14 mouse cellular contexts compared by ENCODE assay signal in the genomic region with DNA sequence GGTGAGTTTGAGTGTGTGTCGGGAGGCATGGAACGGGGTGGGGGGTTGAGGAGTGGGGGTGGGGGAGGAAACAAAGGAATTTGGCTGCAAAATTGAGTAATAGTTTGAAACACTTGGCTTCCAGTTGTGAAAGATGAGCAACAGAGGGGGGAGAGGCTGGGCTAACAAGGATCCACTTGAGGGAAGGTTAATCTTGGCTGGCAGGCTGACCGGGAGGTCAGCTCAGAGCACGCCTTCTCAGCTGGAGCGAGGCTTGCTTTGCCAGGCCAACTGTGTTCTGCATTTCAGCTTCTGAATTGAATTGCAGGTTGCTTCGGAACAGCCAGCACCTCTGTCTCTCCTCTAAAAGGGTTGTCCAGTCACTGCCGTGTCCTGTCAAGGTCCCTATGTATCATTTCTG. TPM values are rescaled to one million over a fixed set of nuclear protein-coding genes. Genes with fewer than 3 reads are reported as not detected.
DNase-seq lines count a peak whose midpoint lies in the region; ATAC-seq and TF ChIP-seq lines count a peak whose summit lies in the region.
"Had no signal": no experiment of that assay in that cellular context is flagged by ENCODE, and none has a peak within 500 bp of the region (broad histone marks: within the 10 kb centered on the region; RNA-seq: fewer than 3 reads in every experiment).

No protein-coding gene starts in this region.

- H3K36me3 ChIP-seq in neural tube, embryonic 13.5 days = no peaks in the 10 kb centered on the region
- H3K36me3 ChIP-seq: forebrain, embryonic 15.5 days; heart, embryonic 13.5 days had no signal

- DNase-seq in gastrocnemius, postnatal 14 days = peak; percentile 51
- DNase-seq in gastrocnemius, adult 18-20 months (ENCODE audit: low spot score) = no peak
- DNase-seq in lung, postnatal 36 days = peak; percentile 10
- DNase-seq in lung, postnatal 14 days = no peak
- no peak for DNase-seq in left cerebral cortex, postnatal 25 days (ENCODE audit: low spot score in 2 of 2)
- no peak for DNase-seq in cerebellum, adult 18-20 months
- DNase-seq: kidney, adult 8-10 months; right cerebral cortex, adult 18-20 months had no signal

- no peak for TF ChIP-seq POLR2A in embryonic fibroblast, embryonic 13.5 days (IDR thresholded peaks at IDR 0.05; ENCODE audit: low read depth, low read length)

- peak overlapping the region; percentile 16; the same call in 1 of the 2 replicates for H3K27ac ChIP-seq in embryonic fibroblast, embryonic 13.5 days (ENCODE audit: insufficient read depth, low read length)
- 0 out of 2 replicates have a peak overlapping the region, but pooled peaks have one; percentile 1 for H3K27ac ChIP-seq in neural tube, embryonic 13.5 days (replicated peaks)
- H3K27ac ChIP-seq: forebrain, embryonic 15.5 days; heart, embryonic 13.5 days had no signal

- 16% methylated on average over 7 of the region's 7 CpGs for WGBS in neural tube, embryonic 13.5 days

- H3K27me3 ChIP-seq in neural tube, embryonic 13.5 days = peaks cover 29% of the 10 kb centered on the region

- H3K9me3 ChIP-seq in neural tube, embryonic 13.5 days = no peaks in the 10 kb centered on the region
- H3K9me3 ChIP-seq: forebrain, embryonic 15.5 days; heart, embryonic 13.5 days had no signal

- H3K4me2 ChIP-seq in neural tube, embryonic 13.5 days = no peak overlapping the region
- H3K4me2 ChIP-seq: forebrain, embryonic 15.5 days; heart, embryonic 13.5 days had no signal

- intact Hi-C loops in gastrocnemius, postnatal 14 days (cut with DNase I; ENCODE audit: low total_unique reads) = no loop called here
- intact Hi-C loops in left cerebral cortex, postnatal 25 days (cut with DNase I) = no loop called here

- H3K4me1 ChIP-seq in embryonic fibroblast, embryonic 13.5 days (ENCODE audit: control insufficient read depth, insufficient read depth, low read length) = 0 out of 2 replicates have a peak, but pooled peaks cover 3% of the 10 kb centered on the region
- H3K4me1 ChIP-seq in neural tube, embryonic 13.5 days (replicated peaks) = peaks cover 6% of the 10 kb centered on the region
- H3K4me1 ChIP-seq: forebrain, embryonic 15.5 days; megakaryocyte, embryonic 14.5 days had no signal

- TF ChIP-seq CTCF in embryonic fibroblast, embryonic 13.5 days (IDR thresholded peaks at IDR 0.05; ENCODE audit: borderline replicate concordance, insufficient read depth, low read length) = no peak

- no peak overlapping the region for H3K9ac ChIP-seq in neural tube, embryonic 13.5 days
- H3K9ac ChIP-seq: forebrain, embryonic 15.5 days; heart, embryonic 13.5 days had no signal

- no peak for ATAC-seq in neural tube, embryonic 13.5 days (ENCODE audit: low read depth)
- ATAC-seq: forebrain, embryonic 15.5 days had no signal

- H3K4me3 ChIP-seq in embryonic fibroblast, embryonic 13.5 days (ENCODE audit: insufficient read depth, low read length) = no peak overlapping the region
- H3K4me3 ChIP-seq in neural tube, embryonic 13.5 days = no peak overlapping the region
- H3K4me3 ChIP-seq: forebrain, embryonic 15.5 days; heart, embryonic 13.5 days; megakaryocyte, embryonic 14.5 days had no signal

RNA-seq across cellular contexts. Expression of gene Lgr5, which starts 8.1 kb away (rescaled TPM):
- total RNA-seq in gastrocnemius, postnatal 14 days (2021) = under 1 TPM; 0.14 to 0.31 TPM
- total RNA-seq in gastrocnemius, adult 18-20 months (2021) = under 1 TPM in 1 of 2 experiments, not detected in 1; 0.14 TPM
- 8.7 and 33.3 TPM in 2 replicates for polyA plus RNA-seq in embryonic fibroblast, embryonic 13.5 days (2011; ENCODE audit: insufficient read length, low read depth, missing spikeins)
- polyA plus RNA-seq in neural tube, embryonic 13.5 days (2015; fragmentation: Nextera tagmentation; extraction: Ambion mirVana) = 3.4 and 4.1 TPM in 2 replicates
- 1 to 10 TPM; 2.5 to 4.4 TPM for total RNA-seq in left cerebral cortex, postnatal 25 days (2021)

RNA-seq across cellular contexts. Expression of gene A930009A15Rik, which starts 9.7 kb away (rescaled TPM):
- not detected for total RNA-seq in gastrocnemius, postnatal 14 days (2021)
- not detected for total RNA-seq in gastrocnemius, adult 18-20 months (2021)
- polyA plus RNA-seq in embryonic fibroblast, embryonic 13.5 days (2011; ENCODE audit: insufficient read length, low read depth, missing spikeins) = not detected in 2 replicates
- 0.61 and 0.66 TPM in 2 replicates for polyA plus RNA-seq in neural tube, embryonic 13.5 days (2015; fragmentation: Nextera tagmentation; extraction: Ambion mirVana)
- total RNA-seq in left cerebral cortex, postnatal 25 days (2021) = under 1 TPM; 0.34 to 0.62 TPM
- total RNA-seq: common myeloid progenitor, adult 5-6 weeks had no signal
- polyA plus RNA-seq: forebrain, embryonic 15.5 days; heart, embryonic 13.5 days had no signal

Comparison
In these comparisons a context has a peak if more than half of its experiments do, and no peak if none do; other contexts are left out.
1. DNase-seq: peak in gastrocnemius, postnatal 14 days (single experiment) and lung, postnatal 36 days (single experiment); none in gastrocnemius, adult 18-20 months (single experiment), lung, postnatal 14 days (single experiment), left cerebral cortex, postnatal 25 days (0 of 2) and cerebellum, adult 18-20 months (0 of 2).